Mouse (Mus musculus): ENCODE data around the gene Fpr1. TPM values are rescaled to one million over a fixed set of nuclear protein-coding genes. Genes with fewer than 3 reads are reported as not detected.

Fpr1 gene
- polyA plus RNA-seq, 1 experiment from 2014 or later = not detected

GRCm38 (mm10) chr17:17840796-17841195, 42.9 kb downstream of the Fpr1 start:
- WGBS = 92% methylated on average over 7 of the region's 7 CpGs

GRCm38 (mm10) chr17:17839276-17839675, 44.5 kb downstream of the Fpr1 start:
- no peak overlapping the region for H3K4me3 ChIP-seq (replicated peaks; ENCODE audit: low read length)
- H3K27ac ChIP-seq (ENCODE audit: low read length) = no peak overlapping the region
- no peak overlapping the region for H3K9ac ChIP-seq (replicated peaks; ENCODE audit: low read depth, low read length)
- no peaks in the 10 kb centered on the region; the same call in 1 of the 2 replicates for H3K36me3 ChIP-seq (ENCODE audit: control insufficient read depth, insufficient read depth)
- no peaks in the 10 kb centered on the region for H3K27me3 ChIP-seq (replicated peaks; ENCODE audit: control insufficient read depth, insufficient read depth, low read length)
- no peaks in the 10 kb centered on the region for H3K9me3 ChIP-seq (ENCODE audit: control insufficient read depth, low read length)
- WGBS = 94% methylated on average over 2 of the region's 2 CpGs
- peaks cover 26% of the 10 kb centered on the region for H3K4me1 ChIP-seq (replicated peaks; ENCODE audit: control insufficient read depth, insufficient read depth, low read length)
- ATAC-seq = no peak
- H3K4me2 ChIP-seq (ENCODE audit: low read length) = no peak overlapping the region

More at GRCm38 (mm10) chr17:17840796-17841195, 42.9 kb downstream of the Fpr1 start:
- Histone ChIP-seq H3K27me3 (replicated peaks; ENCODE audit: control insufficient read depth, insufficient read depth, low read length) (no peaks in the 10 kb centered on the region), H3K4me3 (replicated peaks; ENCODE audit: low read length) (no peak overlapping the region), H3K9me3 (ENCODE audit: control insufficient read depth, low read length) (no peaks in the 10 kb centered on the region), H3K27ac (ENCODE audit: low read length) (no peak overlapping the region), H3K4me2 (ENCODE audit: low read length) (no peak overlapping the region), H3K9ac (replicated peaks; ENCODE audit: low read depth, low read length) (no peak overlapping the region), H3K4me1 (replicated peaks; ENCODE audit: control insufficient read depth, insufficient read depth, low read length) (peaks cover 24% of the 10 kb centered on the region), H3K36me3 (ENCODE audit: control insufficient read depth, insufficient read depth) (no peaks in the 10 kb centered on the region; the same call in 1 of the 2 replicates)
- ATAC-seq = no peak

GRCm38 (mm10) chr17:17837919-17838701, 45.6 kb downstream of the Fpr1 start:
- peak overlapping the region; percentile 62 for H3K9ac ChIP-seq (replicated peaks; ENCODE audit: low read depth, low read length)
- peak overlapping the region; percentile 52 for H3K4me3 ChIP-seq (replicated peaks; ENCODE audit: low read length)
- H3K4me1 ChIP-seq (replicated peaks; ENCODE audit: control insufficient read depth, insufficient read depth, low read length) = peaks cover 30% of the 10 kb centered on the region
- H3K36me3 ChIP-seq (ENCODE audit: control insufficient read depth, insufficient read depth) = peaks cover 2% of the 10 kb centered on the region; the same call in 1 of the 2 replicates
- WGBS = under 1% methylated on average over 42 of the region's 43 CpGs
- H3K9me3 ChIP-seq (ENCODE audit: control insufficient read depth, low read length) = no peaks in the 10 kb centered on the region
- peak overlapping the region; percentile 77 for H3K27ac ChIP-seq (ENCODE audit: low read length)
- H3K27me3 ChIP-seq (replicated peaks; ENCODE audit: control insufficient read depth, insufficient read depth, low read length) = no peaks in the 10 kb centered on the region
- peak; percentile 96 for ATAC-seq
- peak overlapping the region; percentile 62 for H3K4me2 ChIP-seq (ENCODE audit: low read length)

GRCm38 (mm10) chr17:17837426-17837825, 46.3 kb downstream of the Fpr1 start:
- peak overlapping the region; percentile 52 for H3K4me3 ChIP-seq (replicated peaks; ENCODE audit: low read length)
- peak overlapping the region; percentile 77 for H3K27ac ChIP-seq (ENCODE audit: low read length)
- 9% methylated on average over 13 of the region's 13 CpGs for WGBS
- H3K27me3 ChIP-seq (replicated peaks; ENCODE audit: control insufficient read depth, insufficient read depth, low read length) = no peaks in the 10 kb centered on the region
- no peaks in the 10 kb centered on the region for H3K9me3 ChIP-seq (ENCODE audit: control insufficient read depth, low read length)
- H3K9ac ChIP-seq (replicated peaks; ENCODE audit: low read depth, low read length) = peak overlapping the region; percentile 62
- peaks cover 32% of the 10 kb centered on the region for H3K4me1 ChIP-seq (replicated peaks; ENCODE audit: control insufficient read depth, insufficient read depth, low read length)
- ATAC-seq = no peak
- H3K36me3 ChIP-seq (ENCODE audit: control insufficient read depth, insufficient read depth) = peaks cover 4% of the 10 kb centered on the region
- peak overlapping the region; percentile 62 for H3K4me2 ChIP-seq (ENCODE audit: low read length)

- no peak overlapping the region for H3K4me2 ChIP-seq (ENCODE audit: low read length)
- H3K4me3 ChIP-seq (replicated peaks; ENCODE audit: low read length) = no peak overlapping the region
- H3K27me3 ChIP-seq (replicated peaks; ENCODE audit: control insufficient read depth, insufficient read depth, low read length) = no peaks in the 10 kb centered on the region
- peaks cover 43% of the 10 kb centered on the region for H3K4me1 ChIP-seq (replicated peaks; ENCODE audit: control insufficient read depth, insufficient read depth, low read length)
- no peak overlapping the region for H3K27ac ChIP-seq (ENCODE audit: low read length)
- ATAC-seq = no peak
- no peaks in the 10 kb centered on the region for H3K9me3 ChIP-seq (ENCODE audit: control insufficient read depth, low read length)
- 43% methylated on average over 5 of the region's 5 CpGs for WGBS
- peaks cover 10% of the 10 kb centered on the region for H3K36me3 ChIP-seq (ENCODE audit: control insufficient read depth, insufficient read depth)
- H3K9ac ChIP-seq (replicated peaks; ENCODE audit: low read depth, low read length) = no peak overlapping the region
Measured at GRCm38 (mm10) chr17:17836101-17836500, 47.6 kb downstream of the Fpr1 start.

- Histone ChIP-seq H3K9ac (replicated peaks; ENCODE audit: low read depth, low read length) (no peak overlapping the region), H3K9me3 (ENCODE audit: control insufficient read depth, low read length) (no peaks in the 10 kb centered on the region), H3K27ac (ENCODE audit: low read length) (no peak overlapping the region), H3K4me3 (replicated peaks; ENCODE audit: low read length) (no peak overlapping the region), H3K4me1 (replicated peaks; ENCODE audit: control insufficient read depth, insufficient read depth, low read length) (peaks cover 55% of the 10 kb centered on the region), H3K36me3 (ENCODE audit: control insufficient read depth, insufficient read depth) (peaks cover 10% of the 10 kb centered on the region), H3K4me2 (ENCODE audit: low read length) (no peak overlapping the region), H3K27me3 (replicated peaks; ENCODE audit: control insufficient read depth, insufficient read depth, low read length) (no peaks in the 10 kb centered on the region)
- no peak for ATAC-seq
- WGBS = 21% methylated on average over 1 of the region's 1 CpGs
Measured at GRCm38 (mm10) chr17:17834896-17835295, 48.8 kb downstream of the Fpr1 start.

GRCm38 (mm10) chr17:17830731-17831130, 53.0 kb downstream of the Fpr1 start:
- Histone ChIP-seq H3K4me2 (ENCODE audit: low read length) (peak overlapping the region; percentile 92), H3K27ac (ENCODE audit: low read length) (no peak overlapping the region), H3K36me3 (ENCODE audit: control insufficient read depth, insufficient read depth) (peaks cover 10% of the 10 kb centered on the region), H3K9ac (replicated peaks; ENCODE audit: low read depth, low read length) (no peak overlapping the region), H3K9me3 (ENCODE audit: control insufficient read depth, low read length) (no peaks in the 10 kb centered on the region), H3K4me3 (replicated peaks; ENCODE audit: low read length) (peak overlapping the region; percentile 97; the same call in 1 of the 2 replicates), H3K27me3 (replicated peaks; ENCODE audit: control insufficient read depth, insufficient read depth, low read length) (no peaks in the 10 kb centered on the region), H3K4me1 (replicated peaks; ENCODE audit: control insufficient read depth, insufficient read depth, low read length) (peaks cover 39% of the 10 kb centered on the region)
- no peak for ATAC-seq
- WGBS = 75% methylated on average over 7 of the region's 7 CpGs

- H3K36me3 ChIP-seq (ENCODE audit: control insufficient read depth, insufficient read depth) = peaks cover 10% of the 10 kb centered on the region
- peak overlapping the region; percentile 100; the same call in 1 of the 2 replicates for H3K27ac ChIP-seq (ENCODE audit: low read length)
- ATAC-seq = no peak
- H3K4me3 ChIP-seq (replicated peaks; ENCODE audit: low read length) = peak overlapping the region; percentile 97
- no peaks in the 10 kb centered on the region for H3K9me3 ChIP-seq (ENCODE audit: control insufficient read depth, low read length)
- H3K4me2 ChIP-seq (ENCODE audit: low read length) = peak overlapping the region; percentile 92
- peaks cover 42% of the 10 kb centered on the region for H3K4me1 ChIP-seq (replicated peaks; ENCODE audit: control insufficient read depth, insufficient read depth, low read length)
- peak overlapping the region; percentile 100 for H3K9ac ChIP-seq (replicated peaks; ENCODE audit: low read depth, low read length)
- H3K27me3 ChIP-seq (replicated peaks; ENCODE audit: control insufficient read depth, insufficient read depth, low read length) = no peaks in the 10 kb centered on the region
- WGBS = 57% methylated on average over 23 of the region's 23 CpGs
Measured at GRCm38 (mm10) chr17:17829816-17830535, 53.8 kb downstream of the Fpr1 start.

- H3K4me3 ChIP-seq (replicated peaks; ENCODE audit: low read length) = peak overlapping the region; percentile 97
- peaks cover 10% of the 10 kb centered on the region for H3K36me3 ChIP-seq (ENCODE audit: control insufficient read depth, insufficient read depth)
- H3K4me1 ChIP-seq (replicated peaks; ENCODE audit: control insufficient read depth, insufficient read depth, low read length) = peaks cover 40% of the 10 kb centered on the region
- 2% methylated on average over 6 of the region's 6 CpGs for WGBS
- peak overlapping the region; percentile 100 for H3K27ac ChIP-seq (ENCODE audit: low read length)
- H3K27me3 ChIP-seq (replicated peaks; ENCODE audit: control insufficient read depth, insufficient read depth, low read length) = no peaks in the 10 kb centered on the region
- peak overlapping the region; percentile 92 for H3K4me2 ChIP-seq (ENCODE audit: low read length)
- H3K9ac ChIP-seq (replicated peaks; ENCODE audit: low read depth, low read length) = peak overlapping the region; percentile 100
- H3K9me3 ChIP-seq (ENCODE audit: control insufficient read depth, low read length) = no peaks in the 10 kb centered on the region
- ATAC-seq = no peak
Measured at GRCm38 (mm10) chr17:17829052-17829785, 54.5 kb downstream of the Fpr1 start.
